Mouse (Mus musculus): ENCODE measurements around the gene Cacna1e. TPM values are rescaled to one million over a fixed set of nuclear protein-coding genes. Genes with fewer than 3 reads are reported as not detected.

Cacna1e gene
- polyA plus RNA-seq, 1 experiment from 2014 or later: 0.20 TPM

DNA sequence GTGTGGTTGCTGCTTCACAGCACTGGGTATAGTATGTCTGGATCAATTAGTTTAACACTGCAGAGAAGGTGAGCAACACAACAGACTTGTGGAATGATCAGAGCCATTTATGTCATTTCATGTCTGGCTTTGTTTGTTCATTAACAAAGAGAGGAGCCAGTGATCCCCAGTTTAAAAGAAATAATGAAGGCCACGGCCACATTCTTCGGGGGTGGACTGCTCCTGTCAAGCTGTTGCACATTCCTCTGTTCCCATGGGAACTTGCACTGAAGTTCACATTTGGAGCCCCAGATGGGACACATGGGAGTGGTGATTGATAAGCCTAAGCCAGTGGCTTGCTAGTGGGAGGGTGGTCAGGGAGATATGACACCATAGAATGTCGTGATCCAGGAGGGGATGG, 437.8 kb downstream of the Cacna1e start:
- H3K9me3 ChIP-seq (ENCODE audit: low read length): no peaks in the 10 kb centered on the region
- H3K36me3 ChIP-seq (replicated peaks; ENCODE audit: insufficient read depth, low read length): no peaks in the 10 kb centered on the region
- no peaks in the 10 kb centered on the region for H3K27me3 ChIP-seq (ENCODE audit: insufficient read depth, low read length)
- H3K27ac ChIP-seq (ENCODE audit: low read depth): no peak overlapping the region
- H3K4me1 ChIP-seq (ENCODE audit: insufficient read depth): no peaks in the 10 kb centered on the region
- DNase-seq (no peak), ATAC-seq (no peak)
- no peak overlapping the region for H3K4me2 ChIP-seq (ENCODE audit: low read depth, low read length)
- no peak for TF ChIP-seq CTCF (IDR thresholded peaks at IDR 0.05; ENCODE audit: low read depth)
- no peak overlapping the region for H3K4me3 ChIP-seq (ENCODE audit: low read depth, low read length)
- 68% methylated on average over 3 of the region's 3 CpGs for WGBS (ENCODE audit: insufficient replicate concordance)
- H3K9ac ChIP-seq (replicated peaks): no peak overlapping the region

DNA sequence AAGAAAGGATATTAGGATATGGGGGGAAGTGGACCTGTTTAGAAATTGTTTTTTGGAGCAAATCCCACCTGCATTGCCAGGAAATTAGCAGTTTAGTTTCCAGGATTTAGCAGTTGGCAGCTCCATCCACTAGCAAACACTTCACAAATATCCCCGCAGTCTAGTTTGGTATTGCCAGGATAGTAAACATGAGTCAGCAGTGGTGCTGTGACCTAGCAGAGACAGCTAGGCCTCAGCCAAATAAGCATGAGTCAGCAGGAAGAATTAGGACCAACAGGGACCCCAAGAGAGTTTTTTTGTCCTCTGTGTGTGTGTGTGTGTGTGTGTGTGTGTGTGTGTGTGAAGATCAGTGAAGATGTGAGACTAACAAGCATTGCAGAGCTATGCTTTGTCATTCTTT, 450.8 kb downstream of the Cacna1e start:
- ATAC-seq (no peak), DNase-seq (no peak)
- 82% methylated on average over 1 of the region's 1 CpGs for WGBS (ENCODE audit: insufficient replicate concordance)
- no peaks in the 10 kb centered on the region for H3K27me3 ChIP-seq (ENCODE audit: insufficient read depth, low read length)
- no peaks in the 10 kb centered on the region for H3K4me1 ChIP-seq (ENCODE audit: insufficient read depth)
- no peak overlapping the region for H3K27ac ChIP-seq (ENCODE audit: low read depth)
- no peaks in the 10 kb centered on the region for H3K36me3 ChIP-seq (replicated peaks; ENCODE audit: insufficient read depth, low read length)
- no peak overlapping the region for H3K9ac ChIP-seq (replicated peaks)
- H3K4me3 ChIP-seq (ENCODE audit: low read depth, low read length): no peak overlapping the region
- TF ChIP-seq EP300 (IDR thresholded peaks at IDR 0.05; ENCODE audit: low read depth): no peak
- TF ChIP-seq CTCF (IDR thresholded peaks at IDR 0.05; ENCODE audit: low read depth): no peak
- H3K9me3 ChIP-seq (ENCODE audit: low read length): no peaks in the 10 kb centered on the region
- no peak overlapping the region for H3K4me2 ChIP-seq (ENCODE audit: low read depth, low read length)

DNA sequence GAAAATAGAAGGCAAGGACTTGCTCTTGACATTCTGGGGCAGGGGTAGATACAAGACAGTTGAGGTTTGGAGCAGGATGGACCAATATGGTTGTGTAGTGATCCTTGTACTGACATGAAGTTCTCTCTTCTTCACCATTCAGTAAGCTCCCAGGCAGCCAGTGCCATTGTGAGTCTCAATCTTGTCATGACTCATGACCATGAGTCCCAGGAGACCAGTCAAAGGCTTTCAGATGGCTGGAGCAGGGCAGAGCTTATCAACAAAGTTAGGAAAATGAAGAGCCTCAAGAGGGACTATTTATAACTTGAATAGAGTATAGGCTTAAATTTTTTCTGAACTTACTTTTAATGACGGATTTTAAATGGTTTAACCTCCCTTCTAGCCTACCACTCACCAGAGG, 451.2 kb downstream of the Cacna1e start:
- DNase-seq (no peak), ATAC-seq (no peak)
- Histone ChIP-seq H3K36me3 (replicated peaks; ENCODE audit: insufficient read depth, low read length) (no peaks in the 10 kb centered on the region), H3K27me3 (ENCODE audit: insufficient read depth, low read length) (no peaks in the 10 kb centered on the region), H3K27ac (ENCODE audit: low read depth) (no peak overlapping the region), H3K9ac (replicated peaks) (no peak overlapping the region), H3K4me1 (ENCODE audit: insufficient read depth) (no peaks in the 10 kb centered on the region), H3K4me3 (ENCODE audit: low read depth, low read length) (no peak overlapping the region), H3K4me2 (ENCODE audit: low read depth, low read length) (no peak overlapping the region), H3K9me3 (ENCODE audit: low read length) (no peaks in the 10 kb centered on the region)
- TF ChIP-seq EP300 (IDR thresholded peaks at IDR 0.05; ENCODE audit: low read depth) (no peak), CTCF (IDR thresholded peaks at IDR 0.05; ENCODE audit: low read depth) (no peak)
- WGBS (ENCODE audit: insufficient replicate concordance): 65% methylated on average over 1 of the region's 1 CpGs

DNA sequence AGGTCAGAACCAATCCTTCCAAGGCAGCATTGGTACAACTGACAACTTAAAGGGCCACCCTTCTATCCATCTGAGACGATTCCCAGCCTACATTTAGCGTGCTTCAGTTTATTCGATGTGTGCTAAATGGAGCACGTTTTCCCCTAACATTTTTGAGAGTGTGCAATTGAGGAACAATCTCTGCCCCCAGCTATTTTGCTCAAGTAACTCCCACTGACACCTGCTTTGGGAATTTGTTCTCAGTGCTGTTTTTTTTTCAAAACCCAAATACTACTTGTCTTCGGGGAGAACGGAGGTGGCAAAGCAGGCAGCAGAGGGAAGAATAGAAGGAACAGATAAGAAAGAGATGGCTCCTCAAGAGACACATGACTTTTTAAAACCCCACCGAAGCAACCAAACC, 456.0 kb downstream of the Cacna1e start:
- Histone ChIP-seq H3K4me2 (ENCODE audit: low read depth, low read length) (no peak overlapping the region), H3K36me3 (replicated peaks; ENCODE audit: insufficient read depth, low read length) (no peaks in the 10 kb centered on the region), H3K9ac (replicated peaks) (no peak overlapping the region), H3K27ac (ENCODE audit: low read depth) (no peak overlapping the region), H3K4me3 (ENCODE audit: low read depth, low read length) (no peak overlapping the region), H3K4me1 (ENCODE audit: insufficient read depth) (no peaks in the 10 kb centered on the region), H3K27me3 (ENCODE audit: insufficient read depth, low read length) (no peaks in the 10 kb centered on the region), H3K9me3 (ENCODE audit: low read length) (no peaks in the 10 kb centered on the region)
- DNase-seq (no peak), ATAC-seq (no peak)
- 75% methylated on average over 7 of the region's 7 CpGs for WGBS (ENCODE audit: insufficient replicate concordance)
- TF ChIP-seq EP300 (IDR thresholded peaks at IDR 0.05; ENCODE audit: low read depth) (no peak), CTCF (IDR thresholded peaks at IDR 0.05; ENCODE audit: low read depth) (no peak)

DNA sequence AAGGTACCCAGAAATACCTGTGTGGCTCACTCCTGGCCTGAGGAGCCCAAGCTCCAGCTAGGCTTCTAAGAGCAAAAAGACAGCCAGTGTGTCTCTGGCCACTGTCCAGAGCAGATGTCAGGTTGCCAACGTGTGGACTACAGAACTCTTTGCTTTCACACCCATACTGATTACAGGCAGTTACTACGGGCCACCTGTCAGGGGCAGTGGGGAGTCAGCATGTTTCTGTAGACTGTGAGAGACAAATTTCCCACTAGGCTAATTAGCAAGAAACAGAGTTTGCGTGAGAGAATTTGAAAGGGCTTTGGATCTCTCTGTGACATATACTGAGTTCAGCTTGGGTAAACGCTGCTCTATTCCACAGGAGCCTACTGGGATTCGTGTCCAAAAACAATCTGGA, 466.0 kb downstream of the Cacna1e start:
- no peaks in the 10 kb centered on the region for H3K4me1 ChIP-seq (ENCODE audit: insufficient read depth)
- H3K4me3 ChIP-seq (ENCODE audit: low read depth, low read length): no peak overlapping the region
- no peak overlapping the region for H3K4me2 ChIP-seq (ENCODE audit: low read depth, low read length)
- WGBS (ENCODE audit: insufficient replicate concordance): 61% methylated on average over 5 of the region's 5 CpGs
- H3K36me3 ChIP-seq (replicated peaks; ENCODE audit: insufficient read depth, low read length): no peaks in the 10 kb centered on the region
- TF ChIP-seq CTCF (IDR thresholded peaks at IDR 0.05; ENCODE audit: low read depth) (no peak), EP300 (IDR thresholded peaks at IDR 0.05; ENCODE audit: low read depth) (no peak)
- ATAC-seq (no peak), DNase-seq (no peak)
- no peaks in the 10 kb centered on the region for H3K27me3 ChIP-seq (ENCODE audit: insufficient read depth, low read length)
- no peaks in the 10 kb centered on the region for H3K9me3 ChIP-seq (ENCODE audit: low read length)
- no peak overlapping the region for H3K27ac ChIP-seq (ENCODE audit: low read depth)
- no peak overlapping the region for H3K9ac ChIP-seq (replicated peaks)

DNA sequence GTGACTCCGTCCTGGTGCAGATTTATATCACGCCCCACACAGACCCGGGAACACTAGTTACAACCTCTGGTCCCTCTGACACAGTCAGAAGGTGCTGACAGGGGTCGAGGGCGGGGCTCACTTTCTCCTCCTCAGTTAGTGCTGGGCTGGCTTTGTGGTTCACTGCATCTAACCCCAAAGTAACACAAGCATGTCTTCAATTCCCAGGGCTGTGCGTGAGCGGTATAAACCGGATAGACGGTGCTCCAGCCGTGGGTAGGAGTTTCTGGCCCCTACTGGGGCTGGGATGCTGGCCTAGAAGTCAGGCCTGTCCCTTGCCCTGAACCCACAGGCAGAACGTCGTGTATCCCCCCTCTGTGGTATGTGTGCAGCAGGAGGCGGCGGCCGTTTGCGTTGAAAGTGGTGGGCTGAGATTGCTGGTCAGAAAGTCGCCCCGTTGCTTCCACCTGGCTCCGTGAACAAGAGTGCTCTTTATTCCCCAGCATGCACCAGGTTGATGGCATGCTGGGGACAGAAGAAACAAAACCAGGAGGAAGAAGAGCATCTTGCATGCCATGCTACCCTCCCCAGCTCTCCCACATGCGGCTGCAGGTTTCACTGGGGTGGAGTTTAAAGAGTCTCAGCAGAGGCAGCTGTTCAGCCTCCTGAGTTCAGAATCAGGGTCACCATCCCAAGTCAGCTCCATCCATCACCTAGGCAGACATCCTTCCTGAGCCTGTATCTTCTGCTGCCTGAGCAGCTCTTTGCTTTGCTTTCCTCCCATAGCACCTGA, 467.7 kb downstream of the Cacna1e start:
- DNase-seq (no peak), ATAC-seq (no peak)
- no peak overlapping the region for H3K4me3 ChIP-seq (ENCODE audit: low read depth, low read length)
- H3K4me2 ChIP-seq (ENCODE audit: low read depth, low read length): no peak overlapping the region
- H3K27ac ChIP-seq (ENCODE audit: low read depth): no peak overlapping the region
- no peaks in the 10 kb centered on the region for H3K4me1 ChIP-seq (ENCODE audit: insufficient read depth)
- H3K9me3 ChIP-seq (ENCODE audit: low read length): no peaks in the 10 kb centered on the region
- H3K27me3 ChIP-seq (ENCODE audit: insufficient read depth, low read length): no peaks in the 10 kb centered on the region
- WGBS (ENCODE audit: insufficient replicate concordance): 68% methylated on average over 20 of the region's 20 CpGs
- no peaks in the 10 kb centered on the region for H3K36me3 ChIP-seq (replicated peaks; ENCODE audit: insufficient read depth, low read length)
- no peak overlapping the region for H3K9ac ChIP-seq (replicated peaks)
- TF ChIP-seq CTCF (IDR thresholded peaks at IDR 0.05; ENCODE audit: low read depth): no peak
- no peak for TF ChIP-seq EP300 (IDR thresholded peaks at IDR 0.05; ENCODE audit: low read depth)
